Mouse (Mus musculus) ES-E14 (cell line): Measurements from ENCODE around the gene Nepro. TPM values are rescaled to one million over a fixed set of nuclear protein-coding genes. Genes with fewer than 3 reads are reported as not detected.

Experiments used
- DNase-seq: peaks from one replicate; pipeline ENCODE4 v3.0.0-alpha.2; 2013; ENCODE audit warnings: low read depth, low spot score
- H3K27ac ChIP-seq: 2 replicates; pipeline ENCODE4 v1.5.1; 2012; ENCODE audit warnings: low read depth, mild to moderate bottlenecking, low read length, moderate library complexity, mixed read lengths; ENCODE audit not compliant: poor library complexity, insufficient read depth, severe bottlenecking
- H3K36me3 ChIP-seq: 2 replicates; pipeline ENCODE4 v1.6.1; 2012; ENCODE audit warnings: mild to moderate bottlenecking, low read length, moderate library complexity, mixed read lengths; ENCODE audit not compliant: control insufficient read depth, poor library complexity, insufficient read depth, severe bottlenecking
- H3K4me1 ChIP-seq, 2 experiments: fragments of 150-350 bp in 1 of 2; sonication (generic) in 1 of 2; 2 replicates each; pipeline ENCODE4 v1.6.1; 2012; ENCODE audit warnings: low read length in 2 of 2, mild to moderate bottlenecking in 1 of 2, mixed read lengths in 1 of 2; ENCODE audit not compliant: control insufficient read depth in 2 of 2, insufficient read depth in 2 of 2, poor library complexity in 1 of 2
- H3K4me3 ChIP-seq, 2 experiments: fragments of 150-350 bp in 1 of 2; sonication (generic) in 1 of 2; 2 replicates each; pipeline ENCODE4 v1.5.1; 2012; ENCODE audit warnings: low read length in 2 of 2, low read depth in 1 of 2, mild to moderate bottlenecking in 1 of 2, mixed read lengths in 1 of 2; ENCODE audit not compliant: insufficient read depth in 1 of 2, poor library complexity in 1 of 2, severe bottlenecking in 1 of 2
- H3K9ac ChIP-seq: 2 replicates; pipeline ENCODE4 v1.6.1; 2012; ENCODE audit warnings: low read depth, mild to moderate bottlenecking, low read length, mixed read lengths; ENCODE audit not compliant: poor library complexity, insufficient read depth, severe bottlenecking
- H3K9me3 ChIP-seq: fragments of 150-350 bp; sonication (generic); 2 replicates; pipeline ENCODE4 v1.6.1; 2012; ENCODE audit warnings: low read depth, mild to moderate bottlenecking, low read length; ENCODE audit not compliant: control insufficient read depth, insufficient read depth
- CHD2 ChIP-seq: IDR thresholded peaks from 2 replicates; pipeline ENCODE4 v1.6.1; 2014; ENCODE audit warnings: mild to moderate bottlenecking, low read depth, low read length, inconsistent platforms
- HCFC1 ChIP-seq: IDR thresholded peaks from 2 replicates; pipeline ENCODE4 v1.6.1; 2012; ENCODE audit warnings: low read length, inconsistent platforms, borderline replicate concordance; ENCODE audit not compliant: insufficient read depth
- MAFK ChIP-seq: IDR thresholded peaks from 2 replicates; pipeline ENCODE4 v1.6.1; 2014; ENCODE audit warnings: mild to moderate bottlenecking, low read depth, low read length, inconsistent platforms; ENCODE audit not compliant: insufficient read depth
- ZC3H11A ChIP-seq: IDR thresholded peaks from 2 replicates; pipeline ENCODE4 v1.6.1; 2012; ENCODE audit warnings: low read depth, mild to moderate bottlenecking, inconsistent platforms, low read length, borderline replicate concordance
- ZNF384 ChIP-seq: IDR thresholded peaks from 2 replicates; pipeline ENCODE4 v1.6.1; 2012; ENCODE audit warnings: low read depth, low read length, inconsistent platforms
- in situ Hi-C, 2 experiments: fragments of 600-800 bp; cut with MboI; formaldehyde crosslinking; loops; one replicate each; pipeline ENCODE4 v1.15.1; 2025; ENCODE audit warnings: low sequenced_read_pairs in 2 of 2, inconsistent platforms in 1 of 2; ENCODE audit not compliant: unreplicated experiment in 2 of 2
- total RNA-seq: library from RNA; depleted of rRNA; stranded (reverse); fragments of 300-350 nt; gene quantifications from 2 replicates; pipeline ENCODE4 v1.2.3, GENCODE M21; 2012

Nepro gene
- total RNA-seq, 1 experiment, result 39.7 TPM

- TF ChIP-seq ZC3H11A, result no peak
- no peak for TF ChIP-seq CHD2
- no peak for TF ChIP-seq MAFK
- no peak for TF ChIP-seq ZNF384
- no peak for TF ChIP-seq HCFC1
- Histone ChIP-seq H3K4me3 (no peak overlapping the region), H3K36me3 (peaks cover 23% of the 10 kb centered on the region), H3K27ac (no peak overlapping the region), H3K4me1 (peaks cover 0 to 5% of the 10 kb centered on the region in 2 experiments; a peak in 1 of 4 replicates), H3K9ac (no peak overlapping the region), H3K9me3 (no peaks in the 10 kb centered on the region)
- no peak for DNase-seq
- in situ Hi-C loops, result no loop called here
These were observed 3.4 kb downstream of the Nepro start for GRCm38 (mm10) chr16:44727525-44727924.

GRCm38 (mm10) chr16:44734059-44734458 lies 10.0 kb downstream of the Nepro start:
- no peak for DNase-seq
- TF ChIP-seq HCFC1, result no peak
- TF ChIP-seq ZC3H11A, result no peak
- no peak for TF ChIP-seq CHD2
- TF ChIP-seq MAFK, result no peak
- TF ChIP-seq ZNF384, result no peak
- no peak overlapping the region for H3K9ac ChIP-seq
- H3K9me3 ChIP-seq, result no peaks in the 10 kb centered on the region
- no peak overlapping the region for H3K27ac ChIP-seq
- H3K4me3 ChIP-seq, result no peak overlapping the region
- peaks cover 56% of the 10 kb centered on the region for H3K36me3 ChIP-seq
- in situ Hi-C loops, result no loop called here
- H3K4me1 ChIP-seq, result no peaks in the 10 kb centered on the region

DNA sequence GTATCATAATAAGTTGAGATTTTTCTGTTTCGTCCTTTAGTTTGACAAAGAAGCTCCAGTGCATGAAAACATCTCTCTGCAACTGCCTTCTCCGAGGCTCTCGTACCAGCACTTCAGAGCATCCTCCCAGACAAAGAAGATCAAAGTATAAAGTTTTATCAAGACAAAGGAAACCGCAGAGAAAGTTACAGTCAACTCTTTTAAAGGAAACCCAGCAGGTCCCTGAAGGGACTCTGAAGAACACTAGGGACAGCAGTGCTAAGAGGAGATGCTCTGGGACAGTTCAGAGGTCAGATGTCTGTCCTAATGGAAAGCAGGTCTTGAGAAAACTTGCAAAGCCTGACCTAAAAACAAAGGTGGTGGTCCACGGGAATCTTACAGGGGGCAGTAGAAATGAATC lies 11.6 kb downstream of the Nepro start:
- Histone ChIP-seq H3K9ac (no peak overlapping the region), H3K27ac (no peak overlapping the region), H3K4me3 (no peak overlapping the region), H3K36me3 (peaks cover 49% of the 10 kb centered on the region), H3K4me1 (no peaks in the 10 kb centered on the region), H3K9me3 (no peaks in the 10 kb centered on the region)
- DNase-seq, result no peak
- TF ChIP-seq ZNF384 (no peak), ZC3H11A (no peak), CHD2 (no peak), HCFC1 (no peak), MAFK (no peak)
- in situ Hi-C loops, result no loop called here

DNA sequence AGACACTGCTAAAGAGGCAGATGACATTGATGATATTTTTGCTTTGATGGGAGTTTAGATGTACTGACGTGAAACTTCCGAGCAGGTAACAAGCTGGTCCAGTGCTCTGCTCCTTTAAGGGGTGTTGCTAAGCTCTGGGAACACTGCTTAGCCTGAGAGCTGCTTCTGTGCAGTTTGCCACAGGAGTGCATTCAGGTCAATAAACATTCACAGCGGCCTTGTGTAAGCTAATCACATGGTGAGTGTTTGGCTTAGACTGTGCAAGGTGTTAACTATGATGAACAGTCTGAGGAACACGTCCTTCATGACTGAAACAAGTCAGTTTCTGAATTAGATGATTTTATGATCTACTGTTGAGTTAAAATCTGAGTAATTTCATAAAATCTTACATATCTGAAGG lies 12.0 kb downstream of the Nepro start:
- in situ Hi-C loops, result no loop called here
- Histone ChIP-seq H3K4me3 (no peak overlapping the region), H3K36me3 (peaks cover 45% of the 10 kb centered on the region), H3K9ac (no peak overlapping the region), H3K9me3 (no peaks in the 10 kb centered on the region), H3K4me1 (no peaks in the 10 kb centered on the region), H3K27ac (no peak overlapping the region)
- no peak for DNase-seq
- no peak for TF ChIP-seq HCFC1
- TF ChIP-seq CHD2, result no peak
- no peak for TF ChIP-seq ZNF384
- TF ChIP-seq MAFK, result no peak
- no peak for TF ChIP-seq ZC3H11A

DNA sequence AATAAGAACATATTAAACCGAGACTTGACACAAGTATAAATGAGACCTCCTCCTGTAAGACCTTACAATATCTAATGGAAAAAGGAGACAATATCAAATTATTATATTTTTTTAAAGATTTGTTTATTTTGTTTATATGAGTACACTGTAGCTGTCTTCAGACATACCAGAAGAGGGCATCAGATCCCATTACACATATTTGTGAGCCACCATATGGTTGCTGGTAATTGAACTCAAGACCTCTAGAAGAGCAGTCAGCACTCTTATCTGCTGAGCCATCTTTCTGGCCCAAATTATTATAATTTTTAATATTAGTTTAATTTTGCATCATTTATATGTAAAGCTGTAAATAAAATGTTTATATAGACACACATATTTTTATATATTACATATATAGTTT lies 18.7 kb downstream of the Nepro start:
- Histone ChIP-seq H3K4me3 (no peak overlapping the region), H3K9ac (no peak overlapping the region), H3K36me3 (peaks cover 3% of the 10 kb centered on the region), H3K4me1 (no peaks in the 10 kb centered on the region), H3K9me3 (no peaks in the 10 kb centered on the region), H3K27ac (no peak overlapping the region)
- in situ Hi-C loops, result no loop called here
- no peak for DNase-seq
- no peak for TF ChIP-seq ZC3H11A
- TF ChIP-seq ZNF384, result no peak
- no peak for TF ChIP-seq CHD2
- TF ChIP-seq HCFC1, result no peak
- no peak for TF ChIP-seq MAFK
